In genomic region chr4:53304290-53304654, GRCm38 (mm10) we compare ENCODE assay signal across 16 mouse cellular contexts.
DNase-seq lines count a peak whose midpoint lies in the region; ATAC-seq and TF ChIP-seq lines count a peak whose summit lies in the region.
"Had no signal": no experiment of that assay in that cellular context is flagged by ENCODE, and none has a peak within 500 bp of the region (broad histone marks: within the 10 kb centered on the region; RNA-seq: fewer than 3 reads in every experiment).

No protein-coding gene starts in this region.

- peak; percentile 27 for DNase-seq in heart, postnatal 0 days (ENCODE audit: low spot score)
- no peak for DNase-seq in heart, postnatal 36 days
- DNase-seq in kidney, postnatal 4 days: peak; percentile 48 to 60
- no peak for DNase-seq in kidney, adult 18-20 months
- no peak for DNase-seq in embryo, embryonic 10.5 days (ENCODE audit: low spot score)
- DNase-seq: adrenal gland, adult 8-10 months; cerebellum, adult 9-10 months; heart, postnatal 4 days; liver; retina, postnatal 1 day; spleen, adult 18-20 months had no signal

- TF ChIP-seq POLR2A in embryonic fibroblast, embryonic 13.5 days (IDR thresholded peaks at IDR 0.05; ENCODE audit: low read depth, low read length): no peak

- peak; percentile 72 for ATAC-seq in heart, postnatal 0 days (ENCODE audit: insufficient read depth, low read depth)
- no peak for ATAC-seq in neural tube, embryonic 13.5 days (ENCODE audit: low read depth)

- 37% methylated on average over 2 of the region's 2 CpGs for WGBS in heart, postnatal 0 days
- WGBS in neural tube, embryonic 13.5 days: 9% methylated on average over 2 of the region's 2 CpGs

- intact Hi-C loops in heart, postnatal 36 days (cut with DNase I): no loop called here

- H3K4me3 ChIP-seq in heart, postnatal 0 days (ENCODE audit: low read depth, low read length): no peak overlapping the region
- H3K4me3 ChIP-seq in embryonic fibroblast, embryonic 13.5 days (ENCODE audit: insufficient read depth, low read length): no peak overlapping the region
- no peak overlapping the region for H3K4me3 ChIP-seq in neural tube, embryonic 13.5 days
- H3K4me3 ChIP-seq: left cerebral cortex, adult 2 months; lung, embryonic 15.5 days; midbrain, embryonic 12.5 days had no signal

- H3K27me3 ChIP-seq in heart, postnatal 0 days (ENCODE audit: control insufficient read depth, insufficient read depth, low read length): no peaks in the 10 kb centered on the region
- no peaks in the 10 kb centered on the region for H3K27me3 ChIP-seq in neural tube, embryonic 13.5 days
- H3K27me3 ChIP-seq: lung, embryonic 15.5 days; midbrain, embryonic 12.5 days had no signal

- no peak overlapping the region for H3K4me2 ChIP-seq in heart, postnatal 0 days (ENCODE audit: low read depth, low read length)
- no peak overlapping the region for H3K4me2 ChIP-seq in neural tube, embryonic 13.5 days
- H3K4me2 ChIP-seq: lung, embryonic 15.5 days; midbrain, embryonic 12.5 days had no signal

- no peak for TF ChIP-seq EP300 in heart, postnatal 0 days (IDR thresholded peaks at IDR 0.05; ENCODE audit: low read depth)

- no peak overlapping the region for H3K27ac ChIP-seq in heart, postnatal 0 days (ENCODE audit: low read depth)
- H3K27ac ChIP-seq in embryonic fibroblast, embryonic 13.5 days (ENCODE audit: insufficient read depth, low read length): peak overlapping the region; percentile 48; the same call in 1 of the 2 replicates
- peak overlapping the region; percentile 57 for H3K27ac ChIP-seq in neural tube, embryonic 13.5 days (replicated peaks)
- H3K27ac ChIP-seq: left cerebral cortex, adult 2 months; lung, embryonic 15.5 days; midbrain, embryonic 12.5 days had no signal

- H3K9ac ChIP-seq in heart, postnatal 0 days (replicated peaks; ENCODE audit: low read depth, low read length): no peak overlapping the region
- no peak overlapping the region for H3K9ac ChIP-seq in neural tube, embryonic 13.5 days
- H3K9ac ChIP-seq: lung, embryonic 15.5 days; midbrain, embryonic 12.5 days had no signal

- H3K4me1 ChIP-seq in heart, postnatal 0 days (ENCODE audit: control insufficient read depth, insufficient read depth): peaks cover 5% of the 10 kb centered on the region; the same call in 1 of the 2 replicates
- H3K4me1 ChIP-seq in embryonic fibroblast, embryonic 13.5 days (ENCODE audit: control insufficient read depth, insufficient read depth, low read length): peaks cover 3% of the 10 kb centered on the region; the same call in 1 of the 2 replicates
- peaks cover 11% of the 10 kb centered on the region for H3K4me1 ChIP-seq in neural tube, embryonic 13.5 days (replicated peaks)
- H3K4me1 ChIP-seq: midbrain, embryonic 12.5 days had no signal

- no peak for TF ChIP-seq CTCF in heart, postnatal 0 days (IDR thresholded peaks at IDR 0.05; ENCODE audit: low read depth)
- TF ChIP-seq CTCF in embryonic fibroblast, embryonic 13.5 days (IDR thresholded peaks at IDR 0.05; ENCODE audit: borderline replicate concordance, insufficient read depth, low read length): no peak

- no peaks in the 10 kb centered on the region for H3K36me3 ChIP-seq in heart, postnatal 0 days (replicated peaks; ENCODE audit: control insufficient read depth, insufficient read depth, low read length)
- no peaks in the 10 kb centered on the region for H3K36me3 ChIP-seq in neural tube, embryonic 13.5 days
- H3K36me3 ChIP-seq: lung, embryonic 15.5 days; midbrain, embryonic 12.5 days had no signal

- H3K9me3 ChIP-seq in heart, postnatal 0 days (replicated peaks; ENCODE audit: control insufficient read depth, low read length): no peaks in the 10 kb centered on the region
- H3K9me3 ChIP-seq in neural tube, embryonic 13.5 days: no peaks in the 10 kb centered on the region
- H3K9me3 ChIP-seq: lung, embryonic 15.5 days; midbrain, embryonic 12.5 days had no signal

Comparison
In these comparisons a context has a peak if more than half of its experiments do, and no peak if none do; other contexts are left out.
1. DNase-seq: peak in heart, postnatal 0 days (single experiment) and kidney, postnatal 4 days (2 of 2); none in heart, postnatal 36 days (0 of 2), kidney, adult 18-20 months (single experiment) and embryo, embryonic 10.5 days (single experiment).